Mouse (Mus musculus): ENCODE results near the gene Kif18b. TPM values are rescaled to one million over a fixed set of nuclear protein-coding genes. Genes with fewer than 3 reads are reported as not detected.

The Kif18b gene
- polyA plus RNA-seq, 1 experiment from 2014 or later: 10.6 TPM

DNA sequence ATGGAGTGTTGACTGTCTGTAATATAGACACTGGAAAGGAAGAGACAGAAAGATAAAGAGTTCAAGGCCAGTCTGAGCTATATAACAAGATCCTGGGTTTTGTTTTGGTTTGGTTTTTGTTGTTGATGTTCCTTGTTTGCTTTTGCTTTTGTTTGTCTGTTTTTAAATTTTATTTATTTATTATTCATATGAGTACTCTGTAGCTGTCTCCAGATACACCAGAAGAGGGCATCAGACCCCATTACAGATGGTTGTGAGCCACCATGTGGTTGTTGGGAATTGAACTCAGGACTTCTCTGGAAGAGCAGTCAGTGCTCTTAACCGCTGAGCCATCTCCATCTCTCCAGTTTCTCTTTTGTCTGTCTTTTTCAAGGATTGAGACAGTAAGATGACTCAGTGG is 33.9 kb upstream of the Kif18b start:
- Histone ChIP-seq H3K27me3 (ENCODE audit: control insufficient read depth, insufficient read depth, low read length) (no peaks in the 10 kb centered on the region), H3K4me2 (ENCODE audit: low read depth, severe bottlenecking) (no peak overlapping the region), H3K9ac (ENCODE audit: low read length) (no peak overlapping the region), H3K27ac (replicated peaks; ENCODE audit: low read depth, low read length) (no peak overlapping the region), H3K4me3 (ENCODE audit: low read depth, low read length) (no peak overlapping the region), H3K9me3 (ENCODE audit: control insufficient read depth, low read length) (no peaks in the 10 kb centered on the region), H3K4me1 (ENCODE audit: control insufficient read depth, insufficient read depth, low read length) (peaks cover 10% of the 10 kb centered on the region), H3K36me3 (ENCODE audit: control insufficient read depth, insufficient read depth, low read length) (no peaks in the 10 kb centered on the region)
- WGBS: 68% methylated on average over 1 of the region's 1 CpGs
- DNase-seq (ENCODE audit: low spot score) (no peak), ATAC-seq (ENCODE audit: insufficient number of reproducible peaks, low FRiP score, low TSS enrichment, low read depth) (no peak)

DNA sequence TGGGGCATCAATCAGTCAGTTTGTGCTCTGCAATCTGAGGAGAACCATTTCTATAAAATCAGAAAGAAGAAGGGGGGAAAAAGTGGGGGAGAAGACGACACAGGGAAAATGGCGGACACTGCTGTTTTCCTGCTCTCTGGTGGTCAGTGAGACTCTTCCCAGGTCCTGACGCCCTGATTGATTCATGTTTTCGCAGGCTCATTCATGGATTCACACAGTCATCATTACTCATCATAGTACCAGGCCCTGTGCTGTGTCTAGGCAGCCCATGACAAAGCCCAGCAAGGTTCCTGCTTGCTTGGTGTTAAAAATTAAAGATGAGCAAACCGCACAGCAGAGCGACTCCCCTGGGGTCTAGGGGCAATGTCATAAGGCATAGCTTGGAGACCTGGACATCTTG is 33.5 kb upstream of the Kif18b start:
- 85% methylated on average over 6 of the region's 6 CpGs for WGBS
- Histone ChIP-seq H3K4me2 (ENCODE audit: low read depth, severe bottlenecking) (no peak overlapping the region), H3K4me1 (ENCODE audit: control insufficient read depth, insufficient read depth, low read length) (peaks cover 6% of the 10 kb centered on the region), H3K9me3 (ENCODE audit: control insufficient read depth, low read length) (no peaks in the 10 kb centered on the region), H3K36me3 (ENCODE audit: control insufficient read depth, insufficient read depth, low read length) (no peaks in the 10 kb centered on the region), H3K4me3 (ENCODE audit: low read depth, low read length) (no peak overlapping the region), H3K9ac (ENCODE audit: low read length) (no peak overlapping the region), H3K27ac (replicated peaks; ENCODE audit: low read depth, low read length) (no peak overlapping the region), H3K27me3 (ENCODE audit: control insufficient read depth, insufficient read depth, low read length) (no peaks in the 10 kb centered on the region)
- ATAC-seq (ENCODE audit: insufficient number of reproducible peaks, low FRiP score, low TSS enrichment, low read depth) (no peak), DNase-seq (ENCODE audit: low spot score) (no peak)

DNA sequence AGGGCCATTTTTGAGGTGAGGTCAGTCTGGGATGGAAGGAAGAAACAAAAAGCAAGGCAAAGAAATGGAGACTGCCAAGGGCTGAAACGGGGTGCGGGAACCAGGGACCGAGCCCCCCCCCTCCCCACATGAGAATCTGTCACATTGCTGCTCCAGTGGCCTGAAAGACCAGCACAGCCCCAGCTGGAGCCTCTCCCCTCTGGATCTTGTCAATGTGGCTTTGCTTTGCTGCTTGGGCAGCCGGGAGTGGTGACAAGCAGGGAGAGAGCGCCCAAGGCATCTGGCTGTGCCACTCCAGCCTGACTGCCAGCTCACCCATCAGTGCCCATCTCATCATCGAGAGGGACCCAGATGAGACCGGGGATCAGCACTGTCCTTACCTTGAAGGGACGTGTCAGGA is 32.8 kb upstream of the Kif18b start:
- Histone ChIP-seq H3K9me3 (ENCODE audit: control insufficient read depth, low read length) (no peaks in the 10 kb centered on the region), H3K36me3 (ENCODE audit: control insufficient read depth, insufficient read depth, low read length) (no peaks in the 10 kb centered on the region), H3K4me1 (ENCODE audit: control insufficient read depth, insufficient read depth, low read length) (no peaks in the 10 kb centered on the region), H3K4me2 (ENCODE audit: low read depth, severe bottlenecking) (no peak overlapping the region), H3K27ac (replicated peaks; ENCODE audit: low read depth, low read length) (no peak overlapping the region), H3K4me3 (ENCODE audit: low read depth, low read length) (no peak overlapping the region), H3K27me3 (ENCODE audit: control insufficient read depth, insufficient read depth, low read length) (no peaks in the 10 kb centered on the region), H3K9ac (ENCODE audit: low read length) (no peak overlapping the region)
- no peak for ATAC-seq (ENCODE audit: insufficient number of reproducible peaks, low FRiP score, low TSS enrichment, low read depth)
- WGBS: 86% methylated on average over 8 of the region's 8 CpGs
- DNase-seq (ENCODE audit: low spot score): no peak

DNA sequence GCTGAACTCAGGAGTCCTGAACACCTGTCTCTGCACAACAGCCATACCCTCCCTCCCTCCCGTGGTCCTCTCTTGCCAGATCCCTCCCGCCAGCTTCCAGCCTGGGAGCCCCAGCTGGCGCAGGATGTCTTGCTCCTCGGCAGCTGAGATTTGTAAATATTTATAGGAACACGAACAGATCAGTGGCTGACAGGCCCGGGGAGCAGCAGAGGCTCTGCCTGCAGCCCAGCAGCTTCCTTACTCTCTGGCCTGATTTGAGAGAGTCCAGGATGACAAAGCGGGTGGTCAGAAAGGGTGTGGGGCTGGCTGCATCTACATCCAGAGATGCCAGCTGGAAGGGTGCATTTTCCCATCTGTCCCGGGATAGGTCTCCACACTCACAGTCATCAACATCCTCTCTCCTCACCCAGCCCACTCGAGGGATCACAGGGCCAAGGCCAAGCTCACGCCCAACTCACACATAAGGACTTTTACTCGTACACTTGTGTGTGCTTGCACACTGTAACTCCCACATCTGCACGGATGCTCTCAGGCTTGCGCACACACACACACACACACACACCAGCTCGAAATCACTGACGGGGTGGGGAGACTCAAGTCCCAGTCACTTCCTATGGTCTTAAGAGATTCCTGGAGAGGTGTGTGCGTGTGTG is 32.2 kb upstream of the Kif18b start:
- Histone ChIP-seq H3K27ac (replicated peaks; ENCODE audit: low read depth, low read length) (no peak overlapping the region), H3K4me2 (ENCODE audit: low read depth, severe bottlenecking) (no peak overlapping the region), H3K4me1 (ENCODE audit: control insufficient read depth, insufficient read depth, low read length) (no peaks in the 10 kb centered on the region), H3K36me3 (ENCODE audit: control insufficient read depth, insufficient read depth, low read length) (no peaks in the 10 kb centered on the region), H3K27me3 (ENCODE audit: control insufficient read depth, insufficient read depth, low read length) (no peaks in the 10 kb centered on the region), H3K9ac (ENCODE audit: low read length) (no peak overlapping the region), H3K4me3 (ENCODE audit: low read depth, low read length) (no peak overlapping the region), H3K9me3 (ENCODE audit: control insufficient read depth, low read length) (no peaks in the 10 kb centered on the region)
- 55% methylated on average over 16 of the region's 16 CpGs for WGBS
- DNase-seq (ENCODE audit: low spot score): no peak
- ATAC-seq (ENCODE audit: insufficient number of reproducible peaks, low FRiP score, low TSS enrichment, low read depth): no peak

DNA sequence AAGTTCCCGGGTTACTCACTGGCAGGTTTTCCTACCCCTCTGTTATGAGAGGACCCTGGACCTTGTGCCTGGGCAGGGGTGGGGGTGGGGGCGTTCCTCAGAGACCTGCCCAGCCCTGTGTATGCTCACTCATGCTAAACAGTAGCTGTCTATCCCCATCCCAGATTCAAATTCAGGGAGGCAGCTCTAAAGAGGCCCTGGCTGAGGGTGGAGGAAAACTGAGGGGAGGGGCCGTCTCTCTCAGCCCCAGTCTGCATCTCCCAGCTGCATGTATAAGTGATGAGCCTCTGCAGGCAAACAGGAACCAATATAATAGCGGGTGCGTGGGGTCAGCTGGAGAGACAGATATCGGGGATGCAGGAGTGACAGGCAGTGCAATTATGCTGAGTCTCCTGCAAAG is 28.0 kb upstream of the Kif18b start:
- no peak for DNase-seq (ENCODE audit: low spot score)
- ATAC-seq (ENCODE audit: insufficient number of reproducible peaks, low FRiP score, low TSS enrichment, low read depth): no peak
- Histone ChIP-seq H3K36me3 (ENCODE audit: control insufficient read depth, insufficient read depth, low read length) (no peaks in the 10 kb centered on the region), H3K4me2 (ENCODE audit: low read depth, severe bottlenecking) (no peak overlapping the region), H3K4me3 (ENCODE audit: low read depth, low read length) (no peak overlapping the region), H3K27me3 (ENCODE audit: control insufficient read depth, insufficient read depth, low read length) (peaks cover 37% of the 10 kb centered on the region), H3K9ac (ENCODE audit: low read length) (no peak overlapping the region), H3K4me1 (ENCODE audit: control insufficient read depth, insufficient read depth, low read length) (no peaks in the 10 kb centered on the region), H3K9me3 (ENCODE audit: control insufficient read depth, low read length) (no peaks in the 10 kb centered on the region), H3K27ac (replicated peaks; ENCODE audit: low read depth, low read length) (no peak overlapping the region)
- 40% methylated on average over 6 of the region's 6 CpGs for WGBS

DNA sequence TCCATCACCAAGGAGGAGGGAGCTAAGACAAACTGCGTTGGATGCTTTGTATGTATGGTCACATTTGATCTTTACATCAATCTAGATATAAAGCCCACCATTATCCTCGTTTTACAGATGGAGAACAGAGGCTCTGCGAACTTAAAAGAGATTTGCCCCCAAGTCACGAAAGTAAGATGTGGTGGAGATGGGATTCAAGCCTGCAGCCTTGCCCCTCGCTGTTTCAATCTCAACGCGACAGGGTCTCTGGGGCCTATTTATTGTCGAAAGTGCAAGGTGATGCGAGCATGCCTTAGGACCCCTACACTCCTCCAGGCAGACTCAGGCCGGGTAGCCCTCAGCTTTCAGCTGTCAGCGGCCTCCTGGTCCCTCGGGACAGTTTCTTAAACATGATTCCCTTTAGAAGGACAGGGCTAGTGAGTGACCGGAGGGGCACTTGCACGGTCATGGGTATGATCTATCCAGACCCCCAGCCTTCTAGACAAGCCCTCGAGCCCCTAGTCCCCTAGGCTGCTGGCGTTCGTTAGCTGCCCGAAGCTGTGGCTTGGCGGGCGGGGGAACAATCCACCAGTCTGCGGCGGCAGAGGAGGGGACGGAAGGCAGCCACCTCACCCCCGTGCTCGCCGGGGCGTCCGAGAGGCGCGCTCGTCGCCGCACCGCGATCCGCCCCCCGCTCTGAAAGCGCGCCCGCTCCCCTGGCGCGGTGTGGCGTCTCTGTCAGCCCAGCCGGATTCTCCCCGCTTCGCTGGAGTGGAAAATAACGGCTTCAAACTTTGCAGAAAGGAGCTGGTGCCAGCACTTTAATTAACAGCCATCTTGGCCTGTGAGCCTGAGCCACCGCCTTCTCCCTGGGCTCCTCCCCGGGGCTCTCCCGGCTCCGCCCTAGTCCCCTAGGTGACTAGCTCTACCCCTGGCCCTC is 23.4 kb upstream of the Kif18b start:
- no peaks in the 10 kb centered on the region for H3K36me3 ChIP-seq (ENCODE audit: control insufficient read depth, insufficient read depth, low read length)
- peak overlapping the region; percentile 64 for H3K9ac ChIP-seq (ENCODE audit: low read length)
- WGBS: 1% methylated on average over 49 of the region's 51 CpGs
- peaks cover 2% of the 10 kb centered on the region; the same call in 1 of the 2 replicates for H3K4me1 ChIP-seq (ENCODE audit: control insufficient read depth, insufficient read depth, low read length)
- DNase-seq (ENCODE audit: low spot score) (peak; percentile 51), ATAC-seq (ENCODE audit: insufficient number of reproducible peaks, low FRiP score, low TSS enrichment, low read depth) (no peak)
- peak overlapping the region; percentile 40 for H3K4me3 ChIP-seq (ENCODE audit: low read depth, low read length)
- peaks cover 80% of the 10 kb centered on the region for H3K27me3 ChIP-seq (ENCODE audit: control insufficient read depth, insufficient read depth, low read length)
- peak overlapping the region; percentile 81 for H3K4me2 ChIP-seq (ENCODE audit: low read depth, severe bottlenecking)
- H3K9me3 ChIP-seq (ENCODE audit: control insufficient read depth, low read length): no peaks in the 10 kb centered on the region
- H3K27ac ChIP-seq (replicated peaks; ENCODE audit: low read depth, low read length): no peak overlapping the region

DNA sequence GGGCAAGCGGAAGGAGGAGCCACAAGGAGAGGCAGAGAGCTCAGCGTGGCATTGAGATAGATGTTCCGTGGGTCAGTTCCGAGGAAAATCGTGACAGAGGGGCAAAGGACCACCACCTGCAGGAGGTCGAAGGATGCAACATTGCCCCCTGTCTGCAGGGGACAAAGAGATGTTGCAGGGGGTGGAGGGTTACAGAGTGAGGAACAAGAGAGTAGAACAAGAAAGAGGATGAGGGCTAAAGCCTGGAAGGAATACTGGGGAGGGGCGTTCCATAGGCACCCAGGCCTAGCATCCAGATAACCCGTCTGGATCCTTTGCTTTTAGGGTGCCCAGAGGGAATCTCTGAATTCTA is 22.0 kb upstream of the Kif18b start:
- H3K9me3 ChIP-seq (ENCODE audit: control insufficient read depth, low read length): no peaks in the 10 kb centered on the region
- no peaks in the 10 kb centered on the region for H3K36me3 ChIP-seq (ENCODE audit: control insufficient read depth, insufficient read depth, low read length)
- no peak overlapping the region for H3K9ac ChIP-seq (ENCODE audit: low read length)
- DNase-seq (ENCODE audit: low spot score): no peak
- no peak overlapping the region for H3K27ac ChIP-seq (replicated peaks; ENCODE audit: low read depth, low read length)
- H3K4me2 ChIP-seq (ENCODE audit: low read depth, severe bottlenecking): peak overlapping the region; percentile 42; the same call in 1 of the 2 replicates
- peaks cover 90% of the 10 kb centered on the region for H3K27me3 ChIP-seq (ENCODE audit: control insufficient read depth, insufficient read depth, low read length)
- peaks cover 2% of the 10 kb centered on the region; the same call in 1 of the 2 replicates for H3K4me1 ChIP-seq (ENCODE audit: control insufficient read depth, insufficient read depth, low read length)
- H3K4me3 ChIP-seq (ENCODE audit: low read depth, low read length): no peak overlapping the region
- WGBS: 6% methylated on average over 8 of the region's 8 CpGs
- no peak for ATAC-seq (ENCODE audit: insufficient number of reproducible peaks, low FRiP score, low TSS enrichment, low read depth)

DNA sequence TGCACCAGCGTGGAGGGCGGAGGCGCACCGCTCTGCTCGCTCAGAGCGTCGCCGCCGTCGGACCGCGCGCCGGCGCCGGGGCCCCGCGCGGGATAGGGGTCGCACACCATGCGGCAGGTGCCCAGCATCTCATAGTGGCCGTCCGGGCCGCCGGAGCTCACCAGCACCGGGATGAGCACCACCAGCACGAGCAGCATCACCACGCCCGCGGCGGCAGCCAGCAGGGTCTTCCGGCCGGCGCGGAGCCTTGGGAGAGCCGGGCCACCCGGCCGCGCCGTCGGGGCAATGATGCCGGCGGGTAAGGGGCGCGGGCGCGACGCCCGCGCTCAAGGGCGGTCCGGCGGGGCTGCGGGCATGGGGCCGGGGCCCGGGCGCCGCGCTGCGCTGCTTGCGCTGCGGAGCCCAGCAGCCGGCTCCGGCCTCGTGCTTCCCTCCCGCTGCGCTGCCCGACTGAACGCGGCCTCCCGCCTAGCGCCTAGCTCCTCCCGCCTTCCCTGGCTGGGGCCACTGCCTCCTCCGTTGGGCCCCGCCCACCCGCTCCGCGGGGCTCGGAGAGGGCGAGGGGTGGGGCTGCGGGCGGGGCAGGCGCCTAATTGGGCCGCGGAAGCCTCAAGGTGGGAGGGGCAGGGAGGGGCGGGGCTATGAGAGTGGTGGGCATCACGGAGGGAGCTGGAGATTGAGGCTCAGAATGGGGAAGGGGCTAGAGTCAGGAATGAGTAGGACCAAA is 21.5 kb upstream of the Kif18b start, which contains the start of gene C1ql1:
C1ql1 (minus strand) TSS at position 424 of the 727 bp plus-strand sequence.
- Histone ChIP-seq H3K27me3 (ENCODE audit: control insufficient read depth, insufficient read depth, low read length) (peaks cover 85% of the 10 kb centered on the region), H3K4me1 (ENCODE audit: control insufficient read depth, insufficient read depth, low read length) (peaks cover 2% of the 10 kb centered on the region; the same call in 1 of the 2 replicates), H3K9me3 (ENCODE audit: control insufficient read depth, low read length) (no peaks in the 10 kb centered on the region), H3K4me2 (ENCODE audit: low read depth, severe bottlenecking) (peak within 1 kb of the TSS; percentile 42), H3K9ac (ENCODE audit: low read length) (no peak within 1 kb of the TSS), H3K27ac (replicated peaks; ENCODE audit: low read depth, low read length) (no peak within 1 kb of the TSS), H3K4me3 (ENCODE audit: low read depth, low read length) (peak within 1 kb of the TSS; percentile 25), H3K36me3 (ENCODE audit: control insufficient read depth, insufficient read depth, low read length) (no peaks in the 10 kb centered on the region)
- DNase-seq (ENCODE audit: low spot score): peak; percentile 88
- 1% methylated on average over 75 of the region's 87 CpGs for WGBS
- ATAC-seq (ENCODE audit: insufficient number of reproducible peaks, low FRiP score, low TSS enrichment, low read depth): peak; percentile 84
